ENCODE assay signal across 9 mouse cellular contexts in genomic region chr12:86771823-86772427, GRCm38 (mm10). TPM values are rescaled to one million over a fixed set of nuclear protein-coding genes. Genes with fewer than 3 reads are reported as not detected.
DNase-seq lines count a peak whose midpoint lies in the region; ATAC-seq lines count a peak whose summit lies in the region.
"Had no signal": no experiment of that assay in that cellular context is flagged by ENCODE, and none has a peak within 500 bp of the region (broad histone marks: within the 10 kb centered on the region; RNA-seq: fewer than 3 reads in every experiment).

No protein-coding gene starts in this region.

- DNase-seq in CD8-positive naive resting alpha-beta T cell, adult 2 months (ENCODE audit: low read depth in 2 of 2, low spot score in 2 of 2) = peak; percentile 81 to 84
- peak; percentile 85 for DNase-seq in fibroblast of lung, adult 2 months (ENCODE audit: low read depth)
- DNase-seq in heart, postnatal 10 days = peak; percentile 95 to 98
- peak; percentile 97 to 98 for DNase-seq in kidney, postnatal 4 days
- peak; percentile 90 for DNase-seq in telencephalon, adult 2 months (ENCODE audit: low read depth, low spot score)

- H3K4me1 ChIP-seq in brown adipose tissue, adult 24 weeks (ENCODE audit: control insufficient read depth, insufficient read depth, insufficient read length, low read length) = peaks cover 20% of the 10 kb centered on the region
- no peaks in the 10 kb centered on the region for H3K4me1 ChIP-seq in liver, embryonic 16.5 days (ENCODE audit: control insufficient read depth, low read depth, low read length)
- peaks cover 20% of the 10 kb centered on the region for H3K4me1 ChIP-seq in neural tube, embryonic 13.5 days (replicated peaks)

- no peaks in the 10 kb centered on the region for H3K27me3 ChIP-seq in liver, embryonic 16.5 days (ENCODE audit: control insufficient read depth, insufficient read depth, low read depth, low read length)
- no peaks in the 10 kb centered on the region for H3K27me3 ChIP-seq in neural tube, embryonic 13.5 days
- H3K27me3 ChIP-seq: heart, embryonic 15.5 days had no signal

- no peaks in the 10 kb centered on the region for H3K9me3 ChIP-seq in liver, embryonic 16.5 days (replicated peaks; ENCODE audit: control insufficient read depth, low read length)
- no peaks in the 10 kb centered on the region for H3K9me3 ChIP-seq in neural tube, embryonic 13.5 days
- H3K9me3 ChIP-seq: heart, embryonic 15.5 days had no signal

- H3K9ac ChIP-seq in liver, embryonic 16.5 days (ENCODE audit: low read depth, low read length) = no peak overlapping the region
- no peak overlapping the region for H3K9ac ChIP-seq in neural tube, embryonic 13.5 days
- H3K9ac ChIP-seq: heart, embryonic 15.5 days had no signal

- intact Hi-C loops in heart, postnatal 10 days (cut with DNase I) = loop anchor here (1.0 to 2.0 kb wide), 3 partner anchors 21 to 153 kb away; no protein-coding TSS in a partner anchor

- H3K36me3 ChIP-seq in liver, embryonic 16.5 days (ENCODE audit: control insufficient read depth, insufficient read depth) = no peaks in the 10 kb centered on the region
- no peaks in the 10 kb centered on the region for H3K36me3 ChIP-seq in neural tube, embryonic 13.5 days
- H3K36me3 ChIP-seq: heart, embryonic 15.5 days had no signal

- no peak overlapping the region for H3K4me2 ChIP-seq in liver, embryonic 16.5 days (ENCODE audit: low read depth, low read length)
- peak overlapping the region; percentile 20 for H3K4me2 ChIP-seq in neural tube, embryonic 13.5 days
- H3K4me2 ChIP-seq: heart, embryonic 15.5 days had no signal

- 6% methylated on average over 12 of the region's 12 CpGs for WGBS in liver, embryonic 16.5 days (ENCODE audit: insufficient replicate concordance)
- 10% methylated on average over 12 of the region's 12 CpGs for WGBS in neural tube, embryonic 13.5 days

- 0 out of 2 replicates have a peak overlapping the region, but pooled peaks have one; percentile 2 for H3K27ac ChIP-seq in brown adipose tissue, adult 24 weeks (replicated peaks; ENCODE audit: low read depth, low read length)
- no peak overlapping the region for H3K27ac ChIP-seq in liver, embryonic 16.5 days (ENCODE audit: low read length)
- peak overlapping the region; percentile 49; the same call in 1 of the 2 replicates for H3K27ac ChIP-seq in neural tube, embryonic 13.5 days (replicated peaks)
- H3K27ac ChIP-seq: heart, embryonic 15.5 days had no signal

- peak; percentile 64 for ATAC-seq in liver, embryonic 16.5 days (ENCODE audit: low read depth)
- ATAC-seq in neural tube, embryonic 13.5 days (ENCODE audit: low read depth) = peak; percentile 58

- H3K4me3 ChIP-seq in brown adipose tissue, adult 24 weeks (ENCODE audit: insufficient read depth, low read depth, low read length) = no peak overlapping the region
- H3K4me3 ChIP-seq in liver, embryonic 16.5 days (ENCODE audit: low read depth, low read length) = no peak overlapping the region
- no peak overlapping the region for H3K4me3 ChIP-seq in neural tube, embryonic 13.5 days
- H3K4me3 ChIP-seq: heart, embryonic 15.5 days had no signal

RNA-seq across cellular contexts. Expression of gene Lrrc74a, which starts 37.8 kb away (rescaled TPM):
- not detected in 2 replicates for polyA plus RNA-seq in brown adipose tissue, adult 24 weeks (2012; ENCODE audit: insufficient read depth, insufficient read length, missing spikeins)
- not detected for total RNA-seq in heart, postnatal 10 days (2021)
- polyA plus RNA-seq in liver, embryonic 16.5 days (2015; fragmentation: Nextera tagmentation; extraction: Ambion mirVana) = not detected in 2 replicates
- polyA plus RNA-seq in neural tube, embryonic 13.5 days (2015; fragmentation: Nextera tagmentation; extraction: Ambion mirVana) = not detected in 2 replicates
- polyA plus RNA-seq: heart, embryonic 15.5 days had no signal

RNA-seq across cellular contexts. Expression of gene Angel1, which starts 45.7 kb away (rescaled TPM):
- polyA plus RNA-seq in brown adipose tissue, adult 24 weeks (2012; ENCODE audit: insufficient read depth, insufficient read length, missing spikeins) = 2.2 and 2.9 TPM in 2 replicates
- 1 to 10 TPM; 4.8 to 5.6 TPM for total RNA-seq in heart, postnatal 10 days (2021)
- polyA plus RNA-seq in liver, embryonic 16.5 days (2015; fragmentation: Nextera tagmentation; extraction: Ambion mirVana) = 1.1 and 1.2 TPM in 2 replicates
- polyA plus RNA-seq in neural tube, embryonic 13.5 days (2015; fragmentation: Nextera tagmentation; extraction: Ambion mirVana) = 12.6 and 16.1 TPM in 2 replicates
